Mouse (Mus musculus) embryonic facial prominence, embryonic 13.5 days (tissue): Measurements from ENCODE around the gene Cebpb. TPM values are rescaled to one million over a fixed set of nuclear protein-coding genes. Genes with fewer than 3 reads are reported as not detected.

Experiments used
- ATAC-seq: fragments of 200-750 bp; cut with Nextera tagmentation; 2 replicates; pipeline ENCODE4 v1.8.0; 2017; ENCODE audit warnings: low read depth; ENCODE audit not compliant: insufficient number of reproducible peaks, insufficient read depth, low FRiP score, low TSS enrichment
- H3K27ac ChIP-seq: fragments of 300-500 bp; sonication (generic); 2 replicates; pipeline ENCODE4 v1.5.1; 2015; ENCODE audit warnings: moderate library complexity, mild to moderate bottlenecking, inconsistent platforms
- H3K27me3 ChIP-seq: fragments of 300-500 bp; sonication (generic); 2 replicates; pipeline ENCODE4 v1.6.1; 2015; ENCODE audit warnings: mild to moderate bottlenecking, inconsistent platforms
- H3K36me3 ChIP-seq: fragments of 300-500 bp; sonication (generic); 2 replicates; pipeline ENCODE4 v1.6.1; 2015; ENCODE audit warnings: mild to moderate bottlenecking, inconsistent platforms
- H3K4me1 ChIP-seq: fragments of 300-500 bp; sonication (generic); 2 replicates; pipeline ENCODE4 v1.6.1; 2015; ENCODE audit warnings: inconsistent platforms
- H3K4me2 ChIP-seq: fragments of 300-500 bp; sonication (generic); 2 replicates; pipeline ENCODE4 v1.6.1; 2015; ENCODE audit warnings: moderate library complexity, mild to moderate bottlenecking, inconsistent platforms
- H3K4me3 ChIP-seq: fragments of 300-500 bp; sonication (generic); 2 replicates; pipeline ENCODE4 v1.5.1; 2015; ENCODE audit warnings: mild to moderate bottlenecking, inconsistent platforms
- H3K9ac ChIP-seq: fragments of 300-500 bp; sonication (generic); 2 replicates; pipeline ENCODE4 v1.6.1; 2015; ENCODE audit warnings: mild to moderate bottlenecking, inconsistent platforms
- H3K9me3 ChIP-seq: fragments of 300-500 bp; sonication (generic); 2 replicates; pipeline ENCODE4 v1.6.1; 2016; ENCODE audit warnings: inconsistent platforms
- WGBS: fragments of 180-500 bp; shearing (Covaris S2); methylation state at CpG from one replicate; pipeline ENCODE4 v1.1.7; 2015; ENCODE audit warnings: mixed read lengths; 5-methylcytosine and 5-hydroxymethylcytosine counted together
- polyA plus RNA-seq: library from polyadenylated mRNA; unstranded; fragments of >200 nt; fragmentation: Nextera tagmentation; extraction: Ambion mirVana; gene quantifications from 2 replicates; pipeline ENCODE4 v1.2.1, GENCODE M21; 2015

Gene Cebpb
- polyA plus RNA-seq, 1 experiment from 2014 or later = 2.3 TPM

GRCm38 (mm10) chr2:167687250-167687586 is 1.5 kb upstream of the Cebpb start:
- no peak overlapping the region for H3K4me3 ChIP-seq
- H3K9ac ChIP-seq = no peak overlapping the region
- no peaks in the 10 kb centered on the region for H3K9me3 ChIP-seq
- H3K4me1 ChIP-seq = peaks cover 29% of the 10 kb centered on the region; the same call in 1 of the 2 replicates
- ATAC-seq = no peak
- H3K4me2 ChIP-seq = no peak overlapping the region
- H3K36me3 ChIP-seq = 0 out of 2 replicates have a peak, but pooled peaks cover 2% of the 10 kb centered on the region
- no peak overlapping the region for H3K27ac ChIP-seq
- WGBS = 77% methylated on average over 4 of the region's 4 CpGs
- peaks cover 52% of the 10 kb centered on the region for H3K27me3 ChIP-seq

- no peaks in the 10 kb centered on the region for H3K9me3 ChIP-seq
- no peak for ATAC-seq
- 0 out of 2 replicates have a peak, but pooled peaks cover 3% of the 10 kb centered on the region for H3K36me3 ChIP-seq
- H3K4me2 ChIP-seq = no peak overlapping the region
- no peak overlapping the region for H3K4me3 ChIP-seq
- H3K27ac ChIP-seq = no peak overlapping the region
- peaks cover 57% of the 10 kb centered on the region for H3K27me3 ChIP-seq
- 37% methylated on average over 11 of the region's 11 CpGs for WGBS
- H3K4me1 ChIP-seq = peaks cover 32% of the 10 kb centered on the region
- no peak overlapping the region for H3K9ac ChIP-seq
Observed at GRCm38 (mm10) chr2:167687651-167688101, 1.0 kb upstream of the Cebpb start.

GRCm38 (mm10) chr2:167688126-167688497 is 603 bp upstream of the Cebpb start:
- H3K27me3 ChIP-seq = peaks cover 57% of the 10 kb centered on the region

GRCm38 (mm10) chr2:167689501-167690218 is 945 bp downstream of the Cebpb start, which contains the start of gene Tmem189:
Tmem189 (minus strand) TSS chr2:167689822.
- Histone ChIP-seq H3K27me3 (peaks cover 57% of the 10 kb centered on the region), H3K4me1 (peaks cover 32% of the 10 kb centered on the region), H3K36me3 (0 out of 2 replicates have a peak, but pooled peaks cover 3% of the 10 kb centered on the region), H3K27ac (peak within 1 kb of the TSS; percentile 73), H3K9ac (peak within 1 kb of the TSS; percentile 81), H3K9me3 (no peaks in the 10 kb centered on the region), H3K4me2 (peak within 1 kb of the TSS; percentile 97), H3K4me3 (peak within 1 kb of the TSS; percentile 69)
- under 1% methylated on average over 86 of the region's 99 CpGs for WGBS
- ATAC-seq = no peak

More at GRCm38 (mm10) chr2:167688126-167688497, 603 bp upstream of the Cebpb start:
- peak overlapping the region; percentile 69 for H3K4me3 ChIP-seq
- H3K4me2 ChIP-seq = peak overlapping the region; percentile 97
- H3K9me3 ChIP-seq = no peaks in the 10 kb centered on the region
- ATAC-seq = peak; percentile 16; the same call in 1 of the 2 replicates
- H3K4me1 ChIP-seq = peaks cover 32% of the 10 kb centered on the region
- peak overlapping the region; percentile 81 for H3K9ac ChIP-seq
- H3K27ac ChIP-seq = no peak overlapping the region
- H3K36me3 ChIP-seq = 0 out of 2 replicates have a peak, but pooled peaks cover 3% of the 10 kb centered on the region
- WGBS = 20% methylated on average over 12 of the region's 12 CpGs

- H3K9ac ChIP-seq = peak overlapping the region; percentile 81
- 0 out of 2 replicates have a peak, but pooled peaks cover 3% of the 10 kb centered on the region for H3K36me3 ChIP-seq
- 52% methylated on average over 15 of the region's 15 CpGs for WGBS
- peak overlapping the region; percentile 97 for H3K4me2 ChIP-seq
- H3K27ac ChIP-seq = no peak overlapping the region
- H3K4me3 ChIP-seq = peak overlapping the region; percentile 69
- no peaks in the 10 kb centered on the region; the same call in 1 of the 2 replicates for H3K9me3 ChIP-seq
- H3K4me1 ChIP-seq = peaks cover 32% of the 10 kb centered on the region
- H3K27me3 ChIP-seq = peaks cover 57% of the 10 kb centered on the region
- no peak for ATAC-seq
Observed at GRCm38 (mm10) chr2:167690219-167690961, 1.7 kb downstream of the Cebpb start.

- Histone ChIP-seq H3K4me1 (peaks cover 32% of the 10 kb centered on the region), H3K9ac (peak overlapping the region; percentile 56; the same call in 1 of the 2 replicates), H3K36me3 (0 out of 2 replicates have a peak, but pooled peaks cover 3% of the 10 kb centered on the region), H3K27ac (no peak overlapping the region), H3K4me2 (peak overlapping the region; percentile 97), H3K9me3 (no peaks in the 10 kb centered on the region; the same call in 1 of the 2 replicates), H3K4me3 (peak overlapping the region; percentile 69), H3K27me3 (peaks cover 57% of the 10 kb centered on the region)
- WGBS = 80% methylated on average over 12 of the region's 12 CpGs
- ATAC-seq = no peak
Observed at GRCm38 (mm10) chr2:167690962-167691311, 2.2 kb downstream of the Cebpb start.

- Histone ChIP-seq H3K4me1 (peaks cover 32% of the 10 kb centered on the region), H3K4me2 (peak overlapping the region; percentile 97), H3K9ac (peak overlapping the region; percentile 56; the same call in 1 of the 2 replicates), H3K27ac (no peak overlapping the region), H3K36me3 (0 out of 2 replicates have a peak, but pooled peaks cover 3% of the 10 kb centered on the region), H3K9me3 (no peaks in the 10 kb centered on the region; the same call in 1 of the 2 replicates), H3K27me3 (peaks cover 56% of the 10 kb centered on the region), H3K4me3 (peak overlapping the region; percentile 69)
- WGBS = 90% methylated on average over 6 of the region's 6 CpGs
- ATAC-seq = no peak
Observed at GRCm38 (mm10) chr2:167691410-167691809, 2.7 kb downstream of the Cebpb start.

- Histone ChIP-seq H3K9ac (peak overlapping the region; percentile 49; the same call in 1 of the 2 replicates), H3K4me3 (no peak overlapping the region), H3K27ac (no peak overlapping the region), H3K36me3 (0 out of 2 replicates have a peak, but pooled peaks cover 3% of the 10 kb centered on the region), H3K9me3 (no peaks in the 10 kb centered on the region; the same call in 1 of the 2 replicates), H3K4me2 (peak overlapping the region; percentile 97; the same call in 1 of the 2 replicates), H3K4me1 (peaks cover 32% of the 10 kb centered on the region), H3K27me3 (peaks cover 49% of the 10 kb centered on the region)
- no peak for ATAC-seq
- 88% methylated on average over 14 of the region's 14 CpGs for WGBS
Observed at GRCm38 (mm10) chr2:167691871-167692661, 3.4 kb downstream of the Cebpb start.

- Histone ChIP-seq H3K27me3 (peaks cover 42% of the 10 kb centered on the region), H3K27ac (no peak overlapping the region), H3K9ac (no peak overlapping the region), H3K4me2 (0 out of 2 replicates have a peak overlapping the region, but pooled peaks have one; percentile 97), H3K9me3 (no peaks in the 10 kb centered on the region; the same call in 1 of the 2 replicates), H3K36me3 (0 out of 2 replicates have a peak, but pooled peaks cover 3% of the 10 kb centered on the region), H3K4me3 (no peak overlapping the region), H3K4me1 (peaks cover 30% of the 10 kb centered on the region)
- 72% methylated on average over 3 of the region's 3 CpGs for WGBS
- ATAC-seq = no peak
Observed at GRCm38 (mm10) chr2:167692831-167693230, 4.1 kb downstream of the Cebpb start.

GRCm38 (mm10) chr2:167693540-167693939 is 4.8 kb downstream of the Cebpb start:
- Histone ChIP-seq H3K4me1 (peaks cover 25% of the 10 kb centered on the region), H3K4me2 (no peak overlapping the region), H3K9me3 (no peaks in the 10 kb centered on the region; the same call in 1 of the 2 replicates), H3K36me3 (0 out of 2 replicates have a peak, but pooled peaks cover 3% of the 10 kb centered on the region), H3K9ac (no peak overlapping the region), H3K4me3 (no peak overlapping the region), H3K27ac (no peak overlapping the region), H3K27me3 (peaks cover 36% of the 10 kb centered on the region)
- no peak for ATAC-seq
- WGBS = 82% methylated on average over 2 of the region's 2 CpGs
